Mouse (Mus musculus) intestine, embryonic 14.5 days (tissue): ENCODE data around the gene Tmem43. TPM values are rescaled to one million over a fixed set of nuclear protein-coding genes. Genes with fewer than 3 reads are reported as not detected.

ENCODE experiments used
- ATAC-seq: fragments of 200-750 bp; cut with Nextera tagmentation; replicated peaks from 2 replicates; pipeline ENCODE4 v1.8.0; 2017; ENCODE audit warnings: low read depth, moderate number of reproducible peaks, moderate TSS enrichment, moderate library complexity; ENCODE audit not compliant: low FRiP score, low TSS enrichment
- DNase-seq: peaks from one replicate; pipeline ENCODE4 v3.0.0-alpha.2; 2018; ENCODE audit warnings: low spot score
- H3K27ac ChIP-seq: fragments of 300-500 bp; sonication (generic); 2 replicates; pipeline ENCODE4 v1.5.1; 2014; ENCODE audit warnings: low read depth, mild to moderate bottlenecking, control low read depth
- H3K27me3 ChIP-seq: fragments of 300-500 bp; sonication (generic); replicated peaks from 2 replicates; pipeline ENCODE4 v1.6.1; 2014; ENCODE audit warnings: low read length, control low read depth; ENCODE audit not compliant: control insufficient read depth, insufficient read depth
- H3K36me3 ChIP-seq: fragments of 300-500 bp; sonication (generic); 2 replicates; pipeline ENCODE4 v1.6.1; 2014; ENCODE audit warnings: low read length, control low read depth; ENCODE audit not compliant: control insufficient read depth, insufficient read depth
- H3K4me1 ChIP-seq: fragments of 300-500 bp; sonication (generic); replicated peaks from 2 replicates; pipeline ENCODE4 v1.6.1; 2014; ENCODE audit warnings: low read length, control low read depth, mixed read lengths; ENCODE audit not compliant: control insufficient read depth, insufficient read depth
- H3K4me2 ChIP-seq: fragments of 300-500 bp; sonication (generic); 2 replicates; pipeline ENCODE4 v1.6.1; 2014; ENCODE audit warnings: low read length
- H3K4me3 ChIP-seq: fragments of 300-500 bp; sonication (generic); 2 replicates; pipeline ENCODE4 v1.5.1; 2014; ENCODE audit warnings: low read depth, low read length, control low read depth, mixed read lengths
- H3K9ac ChIP-seq: fragments of 300-500 bp; sonication (generic); 2 replicates; pipeline ENCODE4 v1.6.1; 2014; ENCODE audit warnings: mild to moderate bottlenecking, low read length
- H3K9me3 ChIP-seq: fragments of 300-500 bp; sonication (generic); 2 replicates; pipeline ENCODE4 v1.6.1; 2016; ENCODE audit warnings: low read length, control low read depth; ENCODE audit not compliant: control insufficient read depth
- WGBS: fragments of 180-500 bp; shearing (Covaris S2); extraction: QIAGEN DNeasy Blood & Tissue Kit; methylation state at CpG from one replicate; pipeline ENCODE4 v1.1.7; 2014; 5-methylcytosine and 5-hydroxymethylcytosine counted together
- polyA plus RNA-seq: library from polyadenylated mRNA; unstranded; fragments of >200 nt; fragmentation: Nextera tagmentation; extraction: Ambion mirVana; gene quantifications from 2 replicates; pipeline ENCODE4 v1.2.1, GENCODE M21; 2014

Gene Tmem43
- polyA plus RNA-seq, 1 experiment from 2014 or later: 45.4 TPM

GRCm38 (mm10) chr6:91522816-91523215 lies 49.3 kb downstream of the Tmem43 start:
- no peak overlapping the region for H3K4me3 ChIP-seq
- H3K4me2 ChIP-seq: no peak overlapping the region
- no peaks in the 10 kb centered on the region for H3K9me3 ChIP-seq
- no peaks in the 10 kb centered on the region for H3K27me3 ChIP-seq
- WGBS: 95% methylated on average over 5 of the region's 5 CpGs
- no peaks in the 10 kb centered on the region for H3K4me1 ChIP-seq
- H3K27ac ChIP-seq: no peak overlapping the region
- H3K9ac ChIP-seq: no peak overlapping the region
- H3K36me3 ChIP-seq: peaks cover 72% of the 10 kb centered on the region
- ATAC-seq (no peak), DNase-seq (no peak)

GRCm38 (mm10) chr6:91525544-91525943 lies 52.0 kb downstream of the Tmem43 start:
- Histone ChIP-seq H3K36me3 (peaks cover 46% of the 10 kb centered on the region), H3K27me3 (no peaks in the 10 kb centered on the region), H3K4me2 (no peak overlapping the region), H3K9ac (no peak overlapping the region), H3K9me3 (no peaks in the 10 kb centered on the region), H3K4me1 (no peaks in the 10 kb centered on the region), H3K4me3 (no peak overlapping the region), H3K27ac (no peak overlapping the region)
- DNase-seq (no peak), ATAC-seq (no peak)
- whole genome bisulfite sequencing: 78% methylated on average over 4 of the region's 4 CpGs

GRCm38 (mm10) chr6:91527227-91527860 lies 53.8 kb downstream of the Tmem43 start:
- H3K4me2 ChIP-seq: no peak overlapping the region
- no peak for DNase-seq
- WGBS: 45% methylated on average over 5 of the region's 5 CpGs

GRCm38 (mm10) chr6:91528265-91528664 lies 54.8 kb downstream of the Tmem43 start:
- Histone ChIP-seq H3K36me3 (peaks cover 18% of the 10 kb centered on the region), H3K4me1 (peaks cover 16% of the 10 kb centered on the region; the same call in 1 of the 2 replicates), H3K4me2 (no peak overlapping the region), H3K27me3 (no peaks in the 10 kb centered on the region), H3K9ac (no peak overlapping the region), H3K27ac (no peak overlapping the region), H3K4me3 (no peak overlapping the region), H3K9me3 (no peaks in the 10 kb centered on the region)
- ATAC-seq: no peak
- 70% methylated on average over 7 of the region's 7 CpGs for WGBS
- DNase-seq: no peak

More at GRCm38 (mm10) chr6:91527227-91527860, 53.8 kb downstream of the Tmem43 start:
- H3K27me3 ChIP-seq: no peaks in the 10 kb centered on the region
- ATAC-seq: peak; percentile 49
- H3K9ac ChIP-seq: no peak overlapping the region
- no peak overlapping the region for H3K27ac ChIP-seq
- H3K36me3 ChIP-seq: peaks cover 28% of the 10 kb centered on the region
- peaks cover 8% of the 10 kb centered on the region; the same call in 1 of the 2 replicates for H3K4me1 ChIP-seq
- no peaks in the 10 kb centered on the region for H3K9me3 ChIP-seq
- H3K4me3 ChIP-seq: no peak overlapping the region

- ATAC-seq: no peak
- Histone ChIP-seq H3K9ac (no peak overlapping the region), H3K9me3 (no peaks in the 10 kb centered on the region), H3K36me3 (no peaks in the 10 kb centered on the region), H3K4me2 (no peak overlapping the region), H3K4me3 (no peak overlapping the region), H3K27ac (no peak overlapping the region), H3K4me1 (peaks cover 24% of the 10 kb centered on the region; the same call in 1 of the 2 replicates), H3K27me3 (no peaks in the 10 kb centered on the region)
- DNase-seq: no peak
- WGBS: 87% methylated on average over 8 of the region's 8 CpGs
Observed at GRCm38 (mm10) chr6:91530673-91531072, 57.2 kb downstream of the Tmem43 start.

- Histone ChIP-seq H3K27ac (no peak overlapping the region), H3K9ac (no peak overlapping the region), H3K4me1 (peaks cover 24% of the 10 kb centered on the region; the same call in 1 of the 2 replicates), H3K9me3 (no peaks in the 10 kb centered on the region), H3K27me3 (no peaks in the 10 kb centered on the region), H3K4me3 (no peak overlapping the region), H3K36me3 (no peaks in the 10 kb centered on the region), H3K4me2 (no peak overlapping the region)
- WGBS: 63% methylated on average over 6 of the region's 6 CpGs
- DNase-seq (no peak), ATAC-seq (no peak)
Observed at GRCm38 (mm10) chr6:91531276-91531675, 57.8 kb downstream of the Tmem43 start.

GRCm38 (mm10) chr6:91532661-91533060 lies 59.2 kb downstream of the Tmem43 start:
- H3K27me3 ChIP-seq: no peaks in the 10 kb centered on the region
- WGBS: 31% methylated on average over 6 of the region's 6 CpGs
- H3K36me3 ChIP-seq: no peaks in the 10 kb centered on the region
- no peak overlapping the region for H3K4me2 ChIP-seq
- peak overlapping the region; percentile 3; the same call in 1 of the 2 replicates for H3K27ac ChIP-seq
- H3K4me1 ChIP-seq: peaks cover 24% of the 10 kb centered on the region; the same call in 1 of the 2 replicates
- no peak for ATAC-seq
- no peak overlapping the region for H3K9ac ChIP-seq
- no peak for DNase-seq
- no peaks in the 10 kb centered on the region for H3K9me3 ChIP-seq
- no peak overlapping the region for H3K4me3 ChIP-seq

- Histone ChIP-seq H3K27ac (no peak overlapping the region), H3K4me2 (no peak overlapping the region)
- no peak for DNase-seq
Observed at GRCm38 (mm10) chr6:91533359-91533758, 59.9 kb downstream of the Tmem43 start.

GRCm38 (mm10) chr6:91533771-91534170 lies 60.3 kb downstream of the Tmem43 start:
- H3K4me3 ChIP-seq: no peak overlapping the region
- no peak for DNase-seq
- ATAC-seq: no peak
- H3K27ac ChIP-seq: no peak overlapping the region
- no peak overlapping the region for H3K4me2 ChIP-seq
- peaks cover 24% of the 10 kb centered on the region; the same call in 1 of the 2 replicates for H3K4me1 ChIP-seq
- WGBS: 10% methylated on average over 2 of the region's 2 CpGs
- H3K9ac ChIP-seq: no peak overlapping the region
- no peaks in the 10 kb centered on the region for H3K27me3 ChIP-seq
- H3K9me3 ChIP-seq: no peaks in the 10 kb centered on the region
- no peaks in the 10 kb centered on the region for H3K36me3 ChIP-seq

More at GRCm38 (mm10) chr6:91533359-91533758, 59.9 kb downstream of the Tmem43 start:
- WGBS: 8% methylated on average over 5 of the region's 5 CpGs
- no peak overlapping the region for H3K4me3 ChIP-seq
- no peak overlapping the region for H3K9ac ChIP-seq
- peak; percentile 54 for ATAC-seq
- H3K36me3 ChIP-seq: no peaks in the 10 kb centered on the region
- no peaks in the 10 kb centered on the region for H3K27me3 ChIP-seq
- H3K4me1 ChIP-seq: peaks cover 24% of the 10 kb centered on the region; the same call in 1 of the 2 replicates
- H3K9me3 ChIP-seq: no peaks in the 10 kb centered on the region
